Mouse (Mus musculus) liver, adult 2 months (tissue): ENCODE measurements at regions not wholly inside any gene's neighbourhood (a gene's known extent, or its start where the extent isn't known, plus 50 kb on each side); places are given as distances from the start of the nearest gene placed in this dataset.

ENCODE experiments used
- DNase-seq: peaks from one replicate; pipeline ENCODE4 v3.0.0-alpha.2; 2011; ENCODE audit warnings: low read depth, low spot score; ENCODE audit errors: extremely low read depth
- H3K27ac ChIP-seq: fragments of 200-500 bp; replicated peaks from 2 replicates; pipeline ENCODE4 v1.5.1; 2012; ENCODE audit warnings: low read depth, mild to moderate bottlenecking, control low read depth, inconsistent platforms, low read length; ENCODE audit not compliant: insufficient read depth
- H3K27me3 ChIP-seq: fragments of 200-500 bp; 2 replicates; pipeline ENCODE4 v1.6.1; 2012; ENCODE audit warnings: mild to moderate bottlenecking, moderate library complexity, low read length, inconsistent platforms; ENCODE audit not compliant: control insufficient read depth, insufficient read depth
- H3K36me3 ChIP-seq: fragments of 200-500 bp; 2 replicates; pipeline ENCODE4 v1.6.1; 2012; ENCODE audit warnings: low read length, inconsistent platforms; ENCODE audit not compliant: control insufficient read depth, insufficient read depth
- H3K4me1 ChIP-seq: fragments of 200-500 bp; 2 replicates; pipeline ENCODE4 v1.6.1; 2011; ENCODE audit warnings: low read length; ENCODE audit not compliant: control insufficient read depth, insufficient read depth
- H3K4me3 ChIP-seq: fragments of 200-500 bp; 2 replicates; pipeline ENCODE4 v1.5.1; 2011; ENCODE audit warnings: low read depth, mild to moderate bottlenecking, control low read depth, low read length, moderate library complexity; ENCODE audit not compliant: insufficient read depth
- H3K79me2 ChIP-seq: fragments of 200-500 bp; 2 replicates; pipeline ENCODE4 v1.6.1; 2012; ENCODE audit warnings: inconsistent platforms, mild to moderate bottlenecking, low read length, moderate library complexity; ENCODE audit not compliant: control insufficient read depth, insufficient read depth
- H3K9ac ChIP-seq: fragments of 200-500 bp; 2 replicates; pipeline ENCODE4 v1.6.1; 2012; ENCODE audit warnings: low read depth, mild to moderate bottlenecking, control low read depth, inconsistent platforms, low read length
- CTCF ChIP-seq: fragments of 200-500 bp; IDR thresholded peaks from 2 replicates; pipeline ENCODE4 v1.5.1; 2011; ENCODE audit warnings: low read depth, low read length, control low read depth
- POLR2A ChIP-seq: fragments of 200-500 bp; IDR thresholded peaks from 2 replicates; pipeline ENCODE4 v1.6.1; 2011; ENCODE audit warnings: low read length, control low read depth; ENCODE audit not compliant: insufficient read depth; ENCODE audit errors: extremely low read depth
- WGBS: fragments of 180-500 bp; shearing (Covaris S2); methylation state at CpG from one replicate; pipeline ENCODE4 v1.1.7; 2018; 5-methylcytosine and 5-hydroxymethylcytosine counted together

DNA sequence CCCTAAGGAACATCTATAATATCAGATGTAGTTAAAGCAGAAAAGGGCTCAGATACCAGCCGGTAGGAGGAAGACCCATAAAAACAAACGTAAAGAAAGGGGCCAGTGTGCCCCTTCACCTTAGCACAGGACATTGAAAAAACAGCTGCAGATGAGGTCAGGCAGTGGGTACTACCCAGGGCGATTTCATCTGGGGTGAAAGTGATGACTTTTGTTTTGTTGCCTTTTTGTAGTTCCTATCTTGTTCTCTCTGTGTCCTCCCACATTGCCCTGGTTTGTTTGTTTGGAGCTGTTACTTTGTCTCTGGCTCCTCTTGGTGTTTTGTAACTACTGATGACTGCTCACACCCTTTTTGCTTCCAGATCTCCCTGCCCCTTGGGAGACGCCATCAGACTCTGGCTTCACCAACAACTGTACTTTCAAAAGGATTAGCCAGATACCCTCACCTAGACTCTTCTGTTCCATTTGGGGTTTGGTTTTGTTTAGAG lies 383.4 kb downstream of the Atp6ap1l start:
- Histone ChIP-seq H3K4me3 (no peak overlapping the region), H3K36me3 (no peaks in the 10 kb centered on the region), H3K79me2 (no peaks in the 10 kb centered on the region), H3K4me1 (peaks cover 5% of the 10 kb centered on the region), H3K9ac (no peak overlapping the region), H3K27me3 (no peaks in the 10 kb centered on the region), H3K27ac (no peak overlapping the region)
- TF ChIP-seq POLR2A (no peak), CTCF (no peak)
- DNase-seq: peak; percentile 42
- 36% methylated on average over 4 of the region's 4 CpGs for WGBS

DNA sequence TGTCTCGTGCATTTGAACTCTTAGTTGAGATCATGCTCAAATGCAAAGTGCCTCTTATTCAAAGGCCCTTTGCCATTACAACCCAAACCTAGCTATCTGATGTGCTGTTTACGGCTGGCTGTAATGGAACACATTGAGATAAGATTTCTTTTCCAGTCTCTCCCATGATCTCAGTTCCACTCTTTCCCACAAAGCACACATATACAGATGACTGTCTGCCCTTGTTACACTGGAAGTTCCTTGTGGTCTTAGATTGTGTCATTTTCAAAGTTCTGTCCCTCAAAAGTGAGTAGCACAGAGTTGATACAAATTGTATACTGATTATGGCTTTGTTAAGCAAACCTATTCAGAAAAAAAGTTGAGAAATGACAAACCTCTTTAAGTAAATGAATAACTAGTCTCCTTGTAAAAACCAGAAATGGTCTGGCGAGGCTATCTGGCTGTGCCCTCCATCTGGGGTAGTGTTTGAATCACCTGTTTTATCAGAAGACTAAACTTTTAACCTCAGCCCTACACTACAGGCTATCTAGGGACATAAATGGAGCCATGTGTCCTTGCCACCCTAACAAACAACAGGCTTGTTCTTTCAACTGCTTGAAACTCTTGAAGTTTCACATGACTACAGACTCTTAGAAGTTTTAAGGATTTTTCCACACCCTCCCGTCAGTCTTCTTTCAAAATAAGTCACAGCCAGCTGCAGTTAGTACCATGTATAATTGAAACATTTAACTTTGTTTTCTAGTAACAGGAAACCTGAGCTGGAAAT lies 384.0 kb downstream of the Atp6ap1l start:
- WGBS: 60% methylated on average over 4 of the region's 4 CpGs

GRCm38 (mm10) chr13:90515773-90516503 lies 389.2 kb downstream of the Atp6ap1l start:
- Histone ChIP-seq H3K4me3 (no peak overlapping the region), H3K79me2 (no peaks in the 10 kb centered on the region), H3K4me1 (peaks cover 4% of the 10 kb centered on the region; the same call in 1 of the 2 replicates), H3K27me3 (no peaks in the 10 kb centered on the region), H3K9ac (no peak overlapping the region), H3K27ac (no peak overlapping the region), H3K36me3 (no peaks in the 10 kb centered on the region)
- peak; percentile 89 for DNase-seq
- TF ChIP-seq POLR2A: no peak
- no peak for TF ChIP-seq CTCF
- 44% methylated on average over 3 of the region's 3 CpGs for WGBS

More for the DNA sequence above, 384.0 kb downstream of the Atp6ap1l start:
- no peak overlapping the region for H3K4me3 ChIP-seq
- peaks cover 5% of the 10 kb centered on the region for H3K4me1 ChIP-seq
- H3K79me2 ChIP-seq: no peaks in the 10 kb centered on the region
- TF ChIP-seq CTCF (no peak), POLR2A (no peak)
- H3K27ac ChIP-seq: no peak overlapping the region
- no peaks in the 10 kb centered on the region for H3K27me3 ChIP-seq
- no peak overlapping the region for H3K9ac ChIP-seq
- peak; percentile 50 for DNase-seq
- H3K36me3 ChIP-seq: no peaks in the 10 kb centered on the region

DNA sequence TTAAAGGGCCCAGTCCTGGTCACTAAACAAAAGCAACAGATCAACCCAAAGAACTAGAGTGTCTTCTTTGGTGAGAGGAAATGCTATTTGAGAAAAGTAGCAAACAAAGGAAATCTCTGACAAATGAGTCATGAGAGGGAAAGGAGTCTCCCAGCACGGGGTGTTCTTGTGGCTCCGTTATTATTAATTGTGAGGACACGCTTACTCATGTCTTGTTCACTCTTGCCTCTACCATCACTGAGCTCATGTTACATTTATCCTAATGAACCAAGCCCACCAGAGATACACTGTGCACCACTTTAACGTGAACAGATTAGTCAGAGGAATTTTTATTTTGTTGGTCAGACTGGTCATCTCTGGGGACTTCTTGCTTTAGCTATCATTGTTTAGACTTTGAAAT lies 391.3 kb downstream of the Atp6ap1l start:
- H3K4me3 ChIP-seq: no peak overlapping the region
- H3K36me3 ChIP-seq: no peaks in the 10 kb centered on the region
- DNase-seq: no peak
- H3K4me1 ChIP-seq: peaks cover 4% of the 10 kb centered on the region; the same call in 1 of the 2 replicates
- no peak for TF ChIP-seq POLR2A
- TF ChIP-seq CTCF: no peak
- H3K9ac ChIP-seq: no peak overlapping the region
- H3K79me2 ChIP-seq: no peaks in the 10 kb centered on the region
- H3K27ac ChIP-seq: no peak overlapping the region
- no peaks in the 10 kb centered on the region for H3K27me3 ChIP-seq
- WGBS: 74% methylated on average over 4 of the region's 4 CpGs

GRCm38 (mm10) chr13:90512786-90513401 lies 392.3 kb downstream of the Atp6ap1l start:
- Histone ChIP-seq H3K4me3 (no peak overlapping the region), H3K27me3 (no peaks in the 10 kb centered on the region)
- 84% methylated on average over 2 of the region's 2 CpGs for WGBS

More at GRCm38 (mm10) chr13:90512786-90513401, 392.3 kb downstream of the Atp6ap1l start:
- Histone ChIP-seq H3K79me2 (no peaks in the 10 kb centered on the region), H3K9ac (no peak overlapping the region), H3K27ac (no peak overlapping the region), H3K4me1 (peaks cover 4% of the 10 kb centered on the region; the same call in 1 of the 2 replicates), H3K36me3 (no peaks in the 10 kb centered on the region)
- DNase-seq: no peak
- TF ChIP-seq POLR2A (no peak), CTCF (no peak)
